Mouse (Mus musculus): ENCODE data around the gene Klrb1b.

GRCm38 (mm10) chr6:128808532-128808931, 17.6 kb downstream of the Klrb1b start:
- TF ChIP-seq CTCF (IDR thresholded peaks at IDR 0.05; ENCODE audit: extremely low read depth, insufficient read length, insufficient replicate concordance, low read depth, low read length) (peak; percentile 49; the same call in 1 of the 2 replicates), POLR2A (IDR thresholded peaks at IDR 0.05; ENCODE audit: low read depth, low read length) (no peak)
